Mouse (Mus musculus) skeletal muscle tissue, adult 2 months (tissue): Measurements from ENCODE around the gene Olfr1044.
"Not testable (repeated sequence)": the region's sequence is repeated elsewhere in the genome, so short reads cannot be mapped to it uniquely, and the experiment has no call there.

ENCODE experiments used
- DNase-seq: peaks from one replicate; pipeline ENCODE4 v3.0.0-alpha.2; 2012; ENCODE audit warnings: low read depth, low spot score

Gene Olfr1044

DNA sequence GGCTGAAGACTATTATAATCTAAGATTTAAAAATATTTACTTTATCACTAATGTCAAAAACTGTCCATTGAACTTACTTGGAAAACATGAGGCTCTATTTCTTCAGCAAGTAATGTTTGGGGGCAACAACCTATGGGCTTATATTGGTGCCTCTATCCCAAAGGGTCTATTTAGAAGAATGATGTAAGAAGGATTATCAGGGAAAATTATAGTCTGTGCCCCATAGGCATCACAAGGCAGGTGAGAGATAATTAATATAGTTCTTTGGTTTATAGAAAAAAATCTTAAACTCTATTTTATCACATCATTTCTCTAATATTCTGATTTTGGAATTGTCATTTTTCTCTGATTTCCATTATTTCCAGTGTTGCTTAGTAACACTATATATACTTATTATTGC lies at the start of gene Olfr1044:
TSS of gene Olfr1044 (minus strand) at position 101 of the 400 bp plus-strand sequence.
- DNase-seq: no peak

- no peak for DNase-seq
These were observed 41.6 kb upstream of the Olfr1044 start, which contains the start of gene Olfr1046 for GRCm38 (mm10) chr2:86219214-86219613. Gene Olfr1046, minus strand, starts transcription at chr2:86219314.

GRCm38 (mm10) chr2:86202909-86203308 lies 25.3 kb upstream of the Olfr1044 start, which contains the start of gene Olfr1045:
Gene Olfr1045, minus strand, starts transcription at chr2:86203009.
- no peak for DNase-seq

- DNase-seq: no peak
These were observed 18.2 kb upstream of the Olfr1044 start for GRCm38 (mm10) chr2:86195863-86196262.

- no peak for DNase-seq
These were observed 8.0 kb upstream of the Olfr1044 start, which contains the start of gene Olfr52 for GRCm38 (mm10) chr2:86185583-86185982. Gene Olfr52, minus strand, starts transcription at chr2:86185683.

DNA sequence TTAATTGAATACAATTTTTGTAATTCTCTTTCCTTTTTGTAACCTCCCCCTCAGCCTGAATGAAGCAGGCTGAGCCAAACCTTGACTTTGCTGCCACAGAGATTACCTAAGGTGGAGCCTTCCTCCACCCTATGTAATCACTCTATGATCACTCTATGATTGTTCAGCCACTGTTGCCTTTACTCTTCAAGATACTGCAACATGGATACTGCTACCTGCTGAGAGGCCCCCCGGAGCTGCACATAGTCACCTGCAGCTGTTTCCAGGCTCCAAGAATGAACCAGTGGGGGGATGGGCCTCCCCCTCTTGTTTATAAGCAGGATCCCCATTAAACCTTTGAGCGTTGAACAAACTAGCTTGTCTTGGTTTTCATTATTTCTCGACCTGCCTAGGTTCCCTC lies 2.3 kb upstream of the Olfr1044 start:
- no peak for DNase-seq

DNA sequence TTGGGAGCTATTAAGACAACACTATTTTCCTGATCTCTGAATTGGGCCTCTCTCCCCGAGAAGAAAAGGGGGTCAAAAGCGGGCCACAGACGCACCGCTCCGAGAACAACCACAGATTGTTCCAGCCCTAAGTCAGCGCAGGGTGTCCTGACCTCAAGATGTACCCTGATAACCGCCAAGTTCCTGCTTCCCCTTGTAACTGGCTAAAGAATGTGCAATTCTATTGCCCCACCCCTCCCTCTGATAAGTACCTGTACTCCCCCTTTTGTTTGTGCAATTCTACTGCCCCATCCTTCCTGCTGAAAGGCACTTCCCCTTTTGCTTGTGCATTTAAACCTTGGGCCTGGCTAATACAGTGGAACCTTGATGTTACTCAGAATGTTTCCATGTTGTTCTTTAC lies 2.2 kb downstream of the Olfr1044 start:
- not testable (repeated sequence) for DNase-seq

- DNase-seq: no peak
These were observed 10.2 kb downstream of the Olfr1044 start, which contains the start of gene Olfr1043 for GRCm38 (mm10) chr2:86167422-86167821. Gene Olfr1043, minus strand, starts transcription at chr2:86167522.

- DNase-seq: no peak
These were observed 15.9 kb downstream of the Olfr1044 start, which contains the start of gene Olfr1042 for GRCm38 (mm10) chr2:86161738-86162137. Gene Olfr1042, minus strand, starts transcription at chr2:86161838.

GRCm38 (mm10) chr2:86146632-86147031 lies 31.0 kb downstream of the Olfr1044 start, which contains the start of gene Olfr1040:
Gene Olfr1040, minus strand, starts transcription at chr2:86146732.
- DNase-seq: no peak

- DNase-seq: no peak
These were observed 41.8 kb downstream of the Olfr1044 start, which contains the start of gene Olfr1039 for GRCm38 (mm10) chr2:86135828-86136227. Gene Olfr1039, minus strand, starts transcription at chr2:86135928.
